Mouse (Mus musculus) cortical plate, adult 2 months (tissue): Measurements from ENCODE around the gene Usp10. TPM values are rescaled to one million over a fixed set of nuclear protein-coding genes. Genes with fewer than 3 reads are reported as not detected.

Experiments used
- H3K27ac ChIP-seq: fragments of 200-500 bp; 2 replicates; pipeline ENCODE4 v1.5.1; 2012; ENCODE audit warnings: low read length, control low read depth, inconsistent platforms; ENCODE audit not compliant: insufficient read depth
- H3K4me1 ChIP-seq: fragments of 200-500 bp; 2 replicates; pipeline ENCODE4 v1.6.1; 2011; ENCODE audit warnings: low read length; ENCODE audit not compliant: control insufficient read depth, insufficient read depth
- H3K4me3 ChIP-seq: fragments of 200-500 bp; 2 replicates; pipeline ENCODE4 v1.5.1; 2011; ENCODE audit warnings: mild to moderate bottlenecking, low read length, control low read depth; ENCODE audit not compliant: insufficient read depth
- CTCF ChIP-seq: fragments of 200-500 bp; IDR thresholded peaks from 2 replicates; pipeline ENCODE4 v1.5.1; 2011; ENCODE audit warnings: mild to moderate bottlenecking, control low read depth, low read length; ENCODE audit not compliant: insufficient read depth; ENCODE audit errors: extremely low read depth
- POLR2A ChIP-seq: fragments of 200-500 bp; IDR thresholded peaks from 2 replicates; pipeline ENCODE4 v1.6.1; 2011; ENCODE audit warnings: mild to moderate bottlenecking, low read length, control low read depth; ENCODE audit not compliant: insufficient read depth; ENCODE audit errors: extremely low read depth
- polyA plus RNA-seq: library from polyadenylated mRNA; depleted of rRNA; stranded (reverse); fragments of >200 nt; gene quantifications from 2 replicates; pipeline ENCODE4 v1.2.3, GENCODE M21; 2012

The Usp10 gene
- polyA plus RNA-seq, 1 experiment: 75.6 TPM

- Histone ChIP-seq H3K4me1 (no peaks in the 10 kb centered on the region), H3K4me3 (no peak overlapping the region), H3K27ac (no peak overlapping the region)
- TF ChIP-seq POLR2A: no peak
Observed at GRCm38 (mm10) chr8:119972558-119972957, 62.4 kb downstream of the Usp10 start.

GRCm38 (mm10) chr8:119978770-119979381 is 68.7 kb downstream of the Usp10 start:
- TF ChIP-seq CTCF (no peak), POLR2A (no peak)
- Histone ChIP-seq H3K4me1 (no peaks in the 10 kb centered on the region), H3K27ac (no peak overlapping the region), H3K4me3 (no peak overlapping the region)

- H3K4me3 ChIP-seq: no peak overlapping the region
- TF ChIP-seq CTCF (no peak), POLR2A (no peak)
- no peak overlapping the region for H3K27ac ChIP-seq
- H3K4me1 ChIP-seq: no peaks in the 10 kb centered on the region
Observed at GRCm38 (mm10) chr8:119981253-119981652, 71.1 kb downstream of the Usp10 start.

DNA sequence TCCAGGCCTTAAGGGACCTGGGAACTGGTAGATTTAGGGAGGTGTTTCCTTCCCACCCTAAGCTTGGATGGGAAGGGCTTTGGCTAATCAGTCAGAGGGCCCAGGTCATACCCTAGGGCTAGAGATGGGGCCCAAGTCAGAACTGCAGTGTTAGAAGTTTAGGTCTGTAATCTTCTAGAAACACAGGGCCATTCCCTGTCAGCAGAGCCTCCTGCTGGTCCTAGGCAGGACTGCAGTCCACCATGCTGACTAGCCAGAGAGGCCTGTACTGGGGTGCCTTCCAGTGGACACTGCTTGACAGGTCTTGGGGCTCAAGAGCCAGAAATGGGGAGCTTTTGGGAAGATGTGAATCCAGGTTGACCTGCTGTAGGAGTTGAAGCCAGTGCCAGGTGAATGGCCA is 73.9 kb downstream of the Usp10 start:
- TF ChIP-seq CTCF (no peak), POLR2A (no peak)
- 0 out of 2 replicates have a peak, but pooled peaks cover 1% of the 10 kb centered on the region for H3K4me1 ChIP-seq
- no peak overlapping the region for H3K4me3 ChIP-seq
- no peak overlapping the region for H3K27ac ChIP-seq

- TF ChIP-seq CTCF (no peak), POLR2A (no peak)
- H3K4me1 ChIP-seq: 0 out of 2 replicates have a peak, but pooled peaks cover 1% of the 10 kb centered on the region
Observed at GRCm38 (mm10) chr8:119986174-119986573, 76.0 kb downstream of the Usp10 start.

DNA sequence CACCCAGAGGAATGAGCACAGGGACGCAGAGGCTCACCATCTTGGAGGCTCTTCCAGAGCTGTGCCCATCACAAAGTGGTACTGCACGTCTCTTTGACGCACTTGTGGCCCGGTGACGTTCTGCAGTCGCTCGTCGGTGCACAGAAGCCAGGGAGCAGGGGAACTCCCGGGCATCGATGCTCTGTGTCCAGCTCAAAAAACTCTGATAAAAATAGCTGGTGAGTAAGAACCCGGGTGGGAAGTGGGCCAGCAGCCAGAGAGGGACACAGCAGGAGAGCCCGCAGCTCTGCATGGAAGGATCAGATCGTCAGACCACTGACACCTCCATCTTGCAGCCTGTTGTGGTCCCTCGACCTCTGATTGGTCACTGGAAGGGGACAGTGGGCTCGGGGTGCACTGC is 77.9 kb downstream of the Usp10 start:
- TF ChIP-seq CTCF: no peak
- no peak for TF ChIP-seq POLR2A
- Histone ChIP-seq H3K4me1 (0 out of 2 replicates have a peak, but pooled peaks cover 1% of the 10 kb centered on the region), H3K27ac (no peak overlapping the region), H3K4me3 (no peak overlapping the region)

More at GRCm38 (mm10) chr8:119986174-119986573, 76.0 kb downstream of the Usp10 start:
- Histone ChIP-seq H3K4me3 (no peak overlapping the region), H3K27ac (no peak overlapping the region)

DNA sequence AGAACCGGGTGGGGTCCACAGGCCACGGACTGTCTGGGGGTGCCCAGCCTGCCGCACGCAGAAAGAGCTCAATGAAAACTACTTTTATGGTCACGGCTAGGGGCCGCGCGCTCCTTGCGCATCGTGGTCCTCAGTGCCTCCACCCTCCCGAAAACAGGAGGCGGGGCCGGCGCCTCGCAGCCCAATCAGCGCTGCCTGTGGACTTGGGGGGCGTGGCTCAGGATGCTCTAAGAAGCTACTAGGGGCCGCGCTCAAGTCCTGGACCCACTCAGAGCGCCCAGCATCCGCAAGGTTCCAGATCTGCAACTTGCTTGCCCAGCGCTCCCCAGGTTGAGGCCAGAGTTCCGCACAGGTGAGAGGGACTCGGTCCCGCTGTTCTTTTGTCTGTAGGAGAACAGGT is 82.1 kb downstream of the Usp10 start, which contains the start of gene Crispld2:
Gene Crispld2, plus strand, starts transcription at position 190 of the 400 bp plus-strand sequence.
- H3K27ac ChIP-seq: no peak within 1 kb of the TSS
- no peak within 1 kb of the TSS for H3K4me3 ChIP-seq
- TF ChIP-seq POLR2A (no peak), CTCF (no peak)
- H3K4me1 ChIP-seq: 0 out of 2 replicates have a peak, but pooled peaks cover 1% of the 10 kb centered on the region

- no peaks in the 10 kb centered on the region for H3K4me1 ChIP-seq
- TF ChIP-seq POLR2A (no peak), CTCF (no peak)
- no peak overlapping the region for H3K27ac ChIP-seq
- H3K4me3 ChIP-seq: no peak overlapping the region
Observed at GRCm38 (mm10) chr8:119994114-119994513, 84.0 kb downstream of the Usp10 start.

- H3K4me1 ChIP-seq: no peaks in the 10 kb centered on the region
- TF ChIP-seq CTCF (no peak), POLR2A (no peak)
- no peak overlapping the region for H3K4me3 ChIP-seq
- H3K27ac ChIP-seq: no peak overlapping the region
Observed at GRCm38 (mm10) chr8:119994556-119994955, 84.4 kb downstream of the Usp10 start.

GRCm38 (mm10) chr8:119997266-119997665 is 87.1 kb downstream of the Usp10 start:
- Histone ChIP-seq H3K4me3 (no peak overlapping the region), H3K27ac (no peak overlapping the region), H3K4me1 (no peaks in the 10 kb centered on the region)
- TF ChIP-seq POLR2A (no peak), CTCF (no peak)
